Mouse (Mus musculus) brain, adult 10 weeks (tissue): ENCODE results near the gene Vmn1r171. TPM values are rescaled to one million over a fixed set of nuclear protein-coding genes. Genes with fewer than 3 reads are reported as not detected.

Experiments
- polyA plus RNA-seq: library from polyadenylated mRNA; stranded (reverse); fragments of 350-450 nt; fragmentation: Illumina TruSeq; extraction: RNeasy Lipid Tissue Mini Kit (QIAGEN cat#74804); gene quantifications from one replicate; pipeline ENCODE4 v1.2.3, GENCODE M21; 2015; ENCODE audit warnings: low read depth, low replicate concordance

Gene Vmn1r171
- polyA plus RNA-seq, result not detected

DNA sequence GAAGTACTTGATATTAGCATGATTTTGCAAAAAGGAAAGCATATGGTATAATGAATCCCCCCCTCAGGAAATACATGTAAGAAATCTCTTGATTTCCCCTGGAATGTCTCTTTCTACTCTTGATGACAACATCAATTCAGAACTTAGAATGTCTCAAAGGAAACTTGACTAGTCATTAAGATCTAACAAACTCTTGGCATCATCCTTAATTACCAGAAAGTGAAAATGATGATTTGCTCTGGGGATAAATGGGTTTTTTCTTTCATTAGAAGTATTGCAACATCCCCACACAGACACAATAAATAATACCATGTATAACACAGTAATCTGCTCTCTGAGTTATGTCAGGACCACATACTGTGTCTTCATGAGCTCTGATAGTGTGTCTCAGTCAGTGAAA, at the start of gene Vmn1r171:
Gene Vmn1r171, plus strand, starts transcription at position 301 of the 400 bp plus-strand sequence.

DNA sequence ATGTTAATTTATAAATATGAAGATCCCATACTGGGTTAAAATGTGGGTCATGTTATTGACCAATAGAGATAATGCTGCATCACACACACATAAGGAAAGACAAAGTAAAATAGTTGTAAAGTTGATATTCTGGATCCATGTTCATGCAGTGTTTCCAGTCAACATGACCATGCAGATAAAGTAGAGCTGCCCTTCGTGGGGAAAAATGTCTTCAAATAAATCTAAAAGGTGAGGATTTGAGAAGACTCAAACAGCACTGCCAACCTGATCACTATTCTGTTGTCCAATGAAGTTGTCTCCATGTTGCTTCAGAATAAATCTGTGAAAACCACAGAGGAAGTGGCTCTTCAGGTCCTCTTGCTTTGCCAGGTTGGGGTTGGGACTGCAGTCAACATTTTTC, 24.6 kb upstream of the Vmn1r171 start, which contains the start of gene Vmn1r170:
Gene Vmn1r170, plus strand, starts transcription at position 301 of the 400 bp plus-strand sequence.

DNA sequence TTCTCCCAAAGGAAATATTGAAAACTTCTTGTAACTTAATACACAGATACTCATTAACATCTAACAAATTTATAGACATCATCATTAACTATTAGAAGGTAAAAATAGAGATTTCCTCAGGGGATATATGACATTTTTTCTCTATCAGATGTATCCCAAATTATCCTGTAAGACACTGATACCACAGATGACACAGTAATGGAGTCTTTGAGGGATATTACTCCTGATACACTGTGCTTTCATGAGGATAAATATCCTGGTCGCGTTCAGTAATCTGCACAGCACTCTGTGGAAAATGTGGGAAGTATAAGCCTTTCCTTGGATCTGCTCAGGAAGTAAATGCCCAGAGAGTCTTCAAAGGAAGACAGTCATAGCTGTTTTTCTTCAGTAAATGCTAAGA, 27.5 kb downstream of the Vmn1r171 start, which contains the start of gene Vmn1r172:
Gene Vmn1r172, plus strand, starts transcription at position 301 of the 400 bp plus-strand sequence.

Other genes starting within 250 kb of the Vmn1r171 start
- not detected for gene Nlrp5, start 244.8 kb upstream of the Vmn1r171 start, polyA plus RNA-seq
- gene Vmn1r167, start 123.5 kb upstream of the Vmn1r171 start, polyA plus RNA-seq, result not detected
- not detected for gene Vmn1r168, start 91.0 kb upstream of the Vmn1r171 start, polyA plus RNA-seq
- gene Vmn1r169, start 55.2 kb upstream of the Vmn1r171 start, polyA plus RNA-seq, result not detected
- not detected for gene Vmn1r170, start 24.5 kb upstream of the Vmn1r171 start, polyA plus RNA-seq
- not detected for gene Vmn1r172, start 27.6 kb downstream of the Vmn1r171 start, polyA plus RNA-seq
- gene Vmn1r173, start 70.0 kb downstream of the Vmn1r171 start, polyA plus RNA-seq, result not detected
- gene Vmn1r174, start 121.5 kb downstream of the Vmn1r171 start, polyA plus RNA-seq, result not detected
- not detected for gene Vmn1r175, start 179.9 kb downstream of the Vmn1r171 start, polyA plus RNA-seq
- not detected for gene Vmn1r176, start 206.7 kb downstream of the Vmn1r171 start, polyA plus RNA-seq
- gene Vmn1r177, start 235.7 kb downstream of the Vmn1r171 start, polyA plus RNA-seq, result not detected